Mouse (Mus musculus) activated CD4-positive, CD25-positive, alpha-beta regulatory T cell (primary cell): ENCODE measurements around the gene Glipr1l3. TPM values are rescaled to one million over a fixed set of nuclear protein-coding genes. Genes with fewer than 3 reads are reported as not detected.

Experiments used
- polyA plus RNA-seq, 2 experiments: library from polyadenylated mRNA; unstranded; fragments of 100-300 nt; shearing (Covaris generic); gene quantifications; one replicate each; pipeline ENCODE4 v1.2.1; 2017

Glipr1l3 gene
- not detected for polyA plus RNA-seq

GRCm38 (mm10) chr10:112159882-112160560 is at the start of gene Glipr1l3:
TSS of gene Glipr1l3 (minus strand) at chr10:112160327.

DNA sequence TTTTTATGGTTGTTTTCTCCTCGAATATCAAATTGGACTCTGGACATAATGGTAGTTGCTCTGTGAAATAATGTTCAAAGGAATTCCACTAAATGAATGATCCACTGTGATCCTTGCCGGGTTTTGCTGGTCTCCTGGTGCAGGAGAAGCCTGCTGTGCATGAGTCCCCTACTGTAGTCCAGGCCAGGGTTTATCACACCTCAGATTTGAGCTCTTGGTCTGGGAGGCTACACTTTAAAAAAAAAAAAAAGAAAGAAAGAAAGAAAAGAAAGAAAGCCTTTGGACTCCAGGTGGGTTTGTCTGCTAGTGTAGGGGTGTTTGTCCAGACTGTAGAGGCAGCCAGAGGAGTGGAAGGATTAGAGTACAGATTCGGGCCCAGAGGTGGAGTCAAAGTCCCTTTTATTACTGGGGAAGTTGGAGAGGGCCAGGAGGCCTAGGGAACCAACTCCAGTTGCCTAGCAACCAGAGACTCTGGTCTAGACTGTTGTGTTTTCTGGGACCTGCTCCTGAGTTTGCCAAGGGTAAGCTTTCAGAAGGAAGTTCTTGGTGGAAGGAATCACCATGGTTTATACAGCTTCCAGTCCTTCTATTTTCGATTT is 3.1 kb upstream of the Glipr1l3 start, which contains the start of gene Caps2:
Gene Caps2 (plus strand): TSS at position 454 of the 599 bp plus-strand sequence.

Other genes starting within 250 kb of the Glipr1l3 start
- 10 to 100 TPM; 30.8 to 45.2 TPM for gene Krr1, start 187.7 kb downstream of the Glipr1l3 start, polyA plus RNA-seq
- 100 to 1,000 TPM in 1 of 2 experiments, 10 to 100 TPM in 1; 63.3 to 175 TPM for gene Glipr1, start 157.7 kb downstream of the Glipr1l3 start, polyA plus RNA-seq
- gene Glipr1l1, start 100.1 kb downstream of the Glipr1l3 start, polyA plus RNA-seq: not detected
- under 1 TPM in 1 of 2 experiments, not detected in 1; 0.33 TPM for gene Glipr1l2, start 77.0 kb downstream of the Glipr1l3 start, polyA plus RNA-seq
- gene Caps2, start 3.3 kb upstream of the Glipr1l3 start, polyA plus RNA-seq: under 1 TPM; 0.20 to 0.61 TPM
- gene Kcnc2, start 110.8 kb upstream of the Glipr1l3 start, polyA plus RNA-seq: 1 to 10 TPM in 1 of 2 experiments, not detected in 1; 1.1 TPM